Mouse (Mus musculus): Measurements from ENCODE around the gene Exosc5. TPM values are rescaled to one million over a fixed set of nuclear protein-coding genes. Genes with fewer than 3 reads are reported as not detected.

Gene Exosc5
- total RNA-seq (2021): 10 to 100 TPM; 19.5 to 20.8 TPM
- long read RNA-seq, experiment 1, transcript Exosc5-201 (6 exons, 1,020 nt): major isoform, 26 of 32 reads
- long read RNA-seq, experiment 1, partial matches to known transcripts: 2 of 32 reads
- long read RNA-seq, experiment 1, other reads (novel, unspliced or antisense): 4 of 32 reads
- long read RNA-seq, experiment 2, transcript Exosc5-201 (6 exons, 1,020 nt): major isoform, 30 of 34 reads
- long read RNA-seq, experiment 2, partial matches to known transcripts: 1 of 34 reads
- long read RNA-seq, experiment 2, other reads (novel, unspliced or antisense): 3 of 34 reads

- peak; percentile 99 for DNase-seq
Observed at GRCm38 (mm10) chr7:25658657-25659472, at the start of gene Exosc5, which contains the start of gene Bckdha. Gene Exosc5, plus strand, starts transcription at chr7:25659164. Gene Bckdha, minus strand, starts transcription at chr7:25658981.

- DNase-seq: no peak
Observed at GRCm38 (mm10) chr7:25610056-25610455, 48.9 kb upstream of the Exosc5 start.

GRCm38 (mm10) chr7:25611501-25611900, 47.5 kb upstream of the Exosc5 start:
- no peak for DNase-seq

GRCm38 (mm10) chr7:25614086-25614485, 44.9 kb upstream of the Exosc5 start:
- no peak for DNase-seq

GRCm38 (mm10) chr7:25614831-25615705, 43.9 kb upstream of the Exosc5 start:
- DNase-seq: peak; percentile 4

GRCm38 (mm10) chr7:25615706-25616011, 43.3 kb upstream of the Exosc5 start, which contains the start of gene Erich4:
Gene Erich4, minus strand, starts transcription at chr7:25615892.
- DNase-seq: peak; percentile 4

GRCm38 (mm10) chr7:25617376-25618160, 41.4 kb upstream of the Exosc5 start:
- peak; percentile 2 for DNase-seq

GRCm38 (mm10) chr7:25618865-25619721, 39.9 kb upstream of the Exosc5 start, which contains the start of gene Dmac2:
Gene Dmac2, plus strand, starts transcription at chr7:25619414.
- peak; percentile 92 for DNase-seq

GRCm38 (mm10) chr7:25619722-25619991, 39.3 kb upstream of the Exosc5 start:
- DNase-seq: no peak

- DNase-seq: peak; percentile 4
Observed at GRCm38 (mm10) chr7:25620101-25620500, 38.9 kb upstream of the Exosc5 start.

GRCm38 (mm10) chr7:25620751-25621150, 38.2 kb upstream of the Exosc5 start:
- peak; percentile 3 for DNase-seq

GRCm38 (mm10) chr7:25623857-25624370, 35.0 kb upstream of the Exosc5 start:
- DNase-seq: no peak

GRCm38 (mm10) chr7:25624851-25625250, 34.1 kb upstream of the Exosc5 start:
- no peak for DNase-seq

- no peak for DNase-seq
Observed at GRCm38 (mm10) chr7:25625594-25626250, 33.2 kb upstream of the Exosc5 start.

- peak; percentile 72 for DNase-seq
Observed at GRCm38 (mm10) chr7:25626509-25627430, 32.2 kb upstream of the Exosc5 start, which contains the start of gene B3gnt8. Gene B3gnt8, plus strand, starts transcription at chr7:25626654.

GRCm38 (mm10) chr7:25627431-25628322, 31.3 kb upstream of the Exosc5 start:
- peak; percentile 81 for DNase-seq

GRCm38 (mm10) chr7:25628323-25628620, 30.7 kb upstream of the Exosc5 start:
- no peak for DNase-seq

- DNase-seq: no peak
Observed at GRCm38 (mm10) chr7:25632679-25633078, 26.3 kb upstream of the Exosc5 start.

Measured in gastrocnemius, postnatal 25 days (tissue).